8 mouse cellular contexts compared by ENCODE assay signal in the genomic region with DNA sequence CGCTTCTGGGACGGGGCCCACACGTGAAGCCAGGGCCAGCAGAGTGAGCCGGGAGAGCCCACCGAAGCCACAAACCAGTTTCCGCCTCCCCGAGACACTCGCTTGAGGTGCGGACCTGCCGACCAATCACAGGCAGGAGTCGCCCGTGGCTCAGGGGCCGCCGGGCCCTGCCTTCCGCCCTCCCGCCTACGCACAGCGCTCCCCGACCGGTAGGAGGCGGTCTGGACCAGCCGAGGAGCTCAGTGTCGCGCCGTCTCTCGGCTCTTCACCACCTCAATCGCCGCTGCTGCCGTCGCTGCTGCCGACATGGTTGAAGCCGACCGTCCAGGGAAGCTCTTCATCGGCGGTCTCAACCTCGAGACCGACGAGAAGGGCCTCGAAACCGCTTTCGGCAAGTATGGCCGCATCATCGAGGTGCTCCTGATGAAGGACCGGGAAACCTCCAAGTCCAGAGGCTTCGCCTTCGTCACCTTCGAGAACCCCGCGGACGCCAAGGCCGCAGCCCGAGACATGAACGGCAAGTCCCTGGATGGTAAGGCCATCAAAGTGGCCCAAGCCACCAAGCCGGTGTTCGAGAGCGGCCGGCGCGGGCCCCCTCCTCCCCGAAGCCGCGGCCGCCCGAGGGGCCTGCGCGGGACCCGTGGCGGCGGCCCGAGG. TPM values are rescaled to one million over a fixed set of nuclear protein-coding genes. Genes with fewer than 3 reads are reported as not detected.
DNase-seq lines count a peak whose midpoint lies in the region; ATAC-seq and TF ChIP-seq lines count a peak whose summit lies in the region.

A gene (plus strand): TSS at position 242 of the 657 bp plus-strand sequence.

- H3K9ac ChIP-seq in heart, embryonic 13.5 days: no peak within 1 kb of the TSS
- no peak within 1 kb of the TSS for H3K9ac ChIP-seq in hindbrain, embryonic 16.5 days (ENCODE audit: low read depth, low read length)
- H3K9ac ChIP-seq in midbrain, postnatal 0 days (replicated peaks; ENCODE audit: low read length, poor library complexity, severe bottlenecking): no peak within 1 kb of the TSS

- DNase-seq in heart, adult 18-20 months: no peak
- peak; percentile 36 for DNase-seq in embryo, embryonic 10 days (ENCODE audit: low spot score)
- no peak for DNase-seq in midbrain, postnatal 0 days (ENCODE audit: low spot score)
- DNase-seq in T-cell, adult 2 months (ENCODE audit: low spot score): no peak

- peaks cover 55% of the 10 kb centered on the region for H3K27me3 ChIP-seq in heart, embryonic 13.5 days (replicated peaks)
- peaks cover 30% of the 10 kb centered on the region for H3K27me3 ChIP-seq in hindbrain, embryonic 16.5 days (replicated peaks; ENCODE audit: control insufficient read depth, insufficient read depth, low read length)
- H3K27me3 ChIP-seq in midbrain, postnatal 0 days (ENCODE audit: insufficient read depth, low read length): peaks cover 26% of the 10 kb centered on the region

- no peaks in the 10 kb centered on the region for H3K36me3 ChIP-seq in heart, embryonic 13.5 days
- no peaks in the 10 kb centered on the region for H3K36me3 ChIP-seq in hindbrain, embryonic 16.5 days (ENCODE audit: control insufficient read depth, insufficient read depth, low read length)
- H3K36me3 ChIP-seq in midbrain, postnatal 0 days (ENCODE audit: insufficient read depth, low read length): no peaks in the 10 kb centered on the region

- peak within 1 kb of the TSS; percentile 47 for H3K4me2 ChIP-seq in heart, embryonic 13.5 days
- peak within 1 kb of the TSS; percentile 31 for H3K4me2 ChIP-seq in hindbrain, embryonic 16.5 days (ENCODE audit: low read length)
- no peak within 1 kb of the TSS for H3K4me2 ChIP-seq in midbrain, postnatal 0 days (ENCODE audit: low read depth, low read length, poor library complexity, severe bottlenecking)

- no peak within 1 kb of the TSS for H3K27ac ChIP-seq in heart, embryonic 13.5 days (replicated peaks)
- H3K27ac ChIP-seq in hindbrain, embryonic 16.5 days (ENCODE audit: low read depth, low read length): no peak within 1 kb of the TSS
- H3K27ac ChIP-seq in midbrain, postnatal 0 days (ENCODE audit: low read depth, low read length): no peak within 1 kb of the TSS

- H3K4me1 ChIP-seq in heart, embryonic 13.5 days: no peaks in the 10 kb centered on the region
- H3K4me1 ChIP-seq in hindbrain, embryonic 16.5 days (ENCODE audit: control insufficient read depth, insufficient read depth, low read depth, low read length): no peaks in the 10 kb centered on the region
- no peaks in the 10 kb centered on the region for H3K4me1 ChIP-seq in midbrain, postnatal 0 days (ENCODE audit: insufficient read depth, low read length)

- H3K4me3 ChIP-seq in heart, embryonic 13.5 days: peak within 1 kb of the TSS; percentile 36
- peak within 1 kb of the TSS; percentile 28 for H3K4me3 ChIP-seq in hindbrain, embryonic 16.5 days (ENCODE audit: low read length)
- peak within 1 kb of the TSS; percentile 23 for H3K4me3 ChIP-seq in midbrain, postnatal 0 days (ENCODE audit: low read depth, low read length)

- TF ChIP-seq CTCF in midbrain, postnatal 0 days (IDR thresholded peaks at IDR 0.05): no peak

- 26% methylated on average over 70 of the region's 70 CpGs for WGBS in heart, embryonic 13.5 days
- WGBS in hindbrain, embryonic 16.5 days: 40% methylated on average over 68 of the region's 70 CpGs
- 49% methylated on average over 60 of the region's 70 CpGs for WGBS in midbrain, postnatal 0 days

- ATAC-seq in heart, embryonic 13.5 days (ENCODE audit: extremely low read depth, insufficient number of reproducible peaks, low FRiP score, low TSS enrichment): no peak
- ATAC-seq in hindbrain, embryonic 16.5 days: no peak
- ATAC-seq in midbrain, postnatal 0 days (ENCODE audit: low FRiP score): no peak
- ATAC-seq in inflammation-experienced regulatory T-cells, adult 6 months: no peak
- no peak for ATAC-seq in erythroblast, adult 5-6 weeks (replicated peaks; ENCODE audit: low FRiP score, poor library complexity, severe bottlenecking)

- peaks cover 16% of the 10 kb centered on the region for H3K9me3 ChIP-seq in heart, embryonic 13.5 days
- peaks cover 16% of the 10 kb centered on the region for H3K9me3 ChIP-seq in hindbrain, embryonic 16.5 days (ENCODE audit: control insufficient read depth, low read length)
- peaks cover 16% of the 10 kb centered on the region for H3K9me3 ChIP-seq in midbrain, postnatal 0 days (ENCODE audit: low read length)

RNA-seq across cellular contexts. Expression of the gene that starts here (rescaled TPM):
- not detected in 2 replicates for polyA plus RNA-seq in heart, embryonic 13.5 days (2015; fragmentation: Nextera tagmentation; extraction: Ambion mirVana)
- not detected for total RNA-seq in heart, adult 18-20 months (2021)
- polyA plus RNA-seq in hindbrain, embryonic 16.5 days (2015; fragmentation: Nextera tagmentation; extraction: Ambion mirVana): not detected in 2 replicates
- total RNA-seq in midbrain, postnatal 0 days (2014; rRNA removed): not detected in 2 replicates
- polyA plus RNA-seq in midbrain, postnatal 0 days (2015; fragmentation: Nextera tagmentation; extraction: Ambion mirVana): not detected in 2 replicates
- not detected for polyA plus RNA-seq in inflammation-experienced regulatory T-cells, adult 6 months (2017; shearing (Covaris generic))
- total RNA-seq in erythroblast, adult 5-6 weeks (2015; ENCODE audit: low replicate concordance): not detected in 2 replicates
- total RNA-seq in erythroblast, adult 5-6 weeks (2017; ENCODE audit: low replicate concordance): not detected in 2 replicates
